Comparison of ENCODE assay signal across 7 mouse cellular contexts in genomic region chr5:99422856-99423255, GRCm38 (mm10).
"Had no signal": no experiment of that assay in that cellular context is flagged by ENCODE, and none has a peak within 500 bp of the region (broad histone marks: within the 10 kb centered on the region; RNA-seq: fewer than 3 reads in every experiment).

No protein-coding gene starts in this region.

- DNase-seq: heart, adult 2 months; heart, postnatal 4 days; kidney, adult 18-20 months; kidney, adult 8-10 months; kidney, postnatal 4 days; liver; liver, embryonic 13.5 days had no signal
